Mouse (Mus musculus): ENCODE data around the gene Fhit.

GRCm38 (mm10) chr14:10482851-10483613, 678.8 kb downstream of the Fhit start:
- TF ChIP-seq CTCF (IDR thresholded peaks at IDR 0.05; ENCODE audit: insufficient read depth, low read length) (no peak), POLR2A (IDR thresholded peaks at IDR 0.05; ENCODE audit: borderline replicate concordance, extremely low read depth, low read depth, low read length) (no peak)
